In the genomic region with DNA sequence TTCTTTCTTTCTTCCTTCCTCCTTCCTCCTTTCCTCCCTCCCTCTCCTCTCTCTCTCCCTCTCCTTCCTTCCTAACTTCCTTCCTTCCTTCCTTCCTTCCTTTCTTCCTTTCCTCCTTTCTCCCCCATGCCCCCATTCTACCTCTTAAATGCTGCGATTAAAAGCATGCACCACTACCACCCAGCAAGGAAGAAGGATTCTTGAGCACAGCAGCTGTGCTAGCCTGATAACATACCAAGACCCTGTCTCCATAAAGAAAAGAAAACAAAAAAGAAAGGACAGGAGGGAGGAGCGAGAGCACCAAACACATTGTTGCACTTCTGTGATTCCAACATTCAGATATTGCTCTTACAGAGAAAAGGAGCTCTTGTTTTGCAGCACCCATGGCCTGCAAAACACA, we compare ENCODE assay signal across 8 mouse cellular contexts. TPM values are rescaled to one million over a fixed set of nuclear protein-coding genes. Genes with fewer than 3 reads are reported as not detected.
DNase-seq lines count a peak whose midpoint lies in the region; ATAC-seq and TF ChIP-seq lines count a peak whose summit lies in the region.

No protein-coding gene starts in this region.

- peak overlapping the region; percentile 94; the same call in 1 of the 2 replicates for H3K9ac ChIP-seq in embryonic facial prominence, embryonic 12.5 days
- 0 out of 2 replicates have a peak overlapping the region, but pooled peaks have one; percentile 79 for H3K9ac ChIP-seq in neural tube, embryonic 12.5 days

- no peaks in the 10 kb centered on the region for H3K9me3 ChIP-seq in embryonic facial prominence, embryonic 12.5 days
- H3K9me3 ChIP-seq in limb, embryonic 10.5 days (replicated peaks) = no peaks in the 10 kb centered on the region
- H3K9me3 ChIP-seq in neural tube, embryonic 12.5 days = no peaks in the 10 kb centered on the region

- H3K27me3 ChIP-seq in embryonic facial prominence, embryonic 12.5 days = no peaks in the 10 kb centered on the region
- no peaks in the 10 kb centered on the region for H3K27me3 ChIP-seq in limb, embryonic 10.5 days (ENCODE audit: low read depth, poor library complexity, severe bottlenecking)
- no peaks in the 10 kb centered on the region for H3K27me3 ChIP-seq in neural tube, embryonic 12.5 days (replicated peaks)

- TF ChIP-seq CTCF in layer of hippocampus, adult 2 months (conservative IDR thresholded peaks at IDR 0.05) = no peak

- no peak for DNase-seq in layer of hippocampus, adult 2 months (ENCODE audit: low spot score in 2 of 2)
- no peak for DNase-seq in layer of hippocampus, adult 9-10 months (ENCODE audit: low spot score)
- DNase-seq in limb, embryonic 10.5 days (ENCODE audit: low spot score) = no peak
- no peak for DNase-seq in frontal cortex, postnatal 14 days (ENCODE audit: low spot score in 2 of 2)
- no peak for DNase-seq in adrenal gland, postnatal 10 days
- no peak for DNase-seq in ovary, postnatal 14 days (ENCODE audit: low spot score)

- peak overlapping the region; percentile 79 for H3K4me3 ChIP-seq in layer of hippocampus, adult 2 months
- H3K4me3 ChIP-seq in embryonic facial prominence, embryonic 12.5 days = peak overlapping the region; percentile 94
- peak overlapping the region; percentile 95 for H3K4me3 ChIP-seq in limb, embryonic 10.5 days
- peak overlapping the region; percentile 70; the same call in 1 of the 2 replicates for H3K4me3 ChIP-seq in neural tube, embryonic 12.5 days

- H3K4me2 ChIP-seq in embryonic facial prominence, embryonic 12.5 days (replicated peaks) = peak overlapping the region; percentile 97
- H3K4me2 ChIP-seq in neural tube, embryonic 12.5 days (replicated peaks) = peak overlapping the region; percentile 94

- WGBS in embryonic facial prominence, embryonic 12.5 days = 72% methylated on average over 2 of the region's 2 CpGs
- WGBS in limb, embryonic 10.5 days = 68% methylated on average over 2 of the region's 2 CpGs
- WGBS in neural tube, embryonic 12.5 days = 77% methylated on average over 2 of the region's 2 CpGs

- H3K36me3 ChIP-seq in embryonic facial prominence, embryonic 12.5 days = peaks cover 38% of the 10 kb centered on the region
- H3K36me3 ChIP-seq in limb, embryonic 10.5 days = peaks cover 70% of the 10 kb centered on the region
- H3K36me3 ChIP-seq in neural tube, embryonic 12.5 days = peaks cover 34% of the 10 kb centered on the region

- ATAC-seq in embryonic facial prominence, embryonic 12.5 days (ENCODE audit: insufficient number of reproducible peaks, insufficient read depth, low FRiP score, low TSS enrichment) = no peak
- ATAC-seq in neural tube, embryonic 12.5 days (ENCODE audit: low FRiP score, low read depth) = no peak

- H3K4me1 ChIP-seq in embryonic facial prominence, embryonic 12.5 days = peaks cover 24% of the 10 kb centered on the region
- peaks cover 28% of the 10 kb centered on the region for H3K4me1 ChIP-seq in limb, embryonic 10.5 days
- H3K4me1 ChIP-seq in neural tube, embryonic 12.5 days = peaks cover 26% of the 10 kb centered on the region

- H3K27ac ChIP-seq in layer of hippocampus, adult 2 months = peak overlapping the region; percentile 85; the same call in 1 of the 2 replicates
- peak overlapping the region; percentile 74; the same call in 1 of the 2 replicates for H3K27ac ChIP-seq in embryonic facial prominence, embryonic 12.5 days
- peak overlapping the region; percentile 89 for H3K27ac ChIP-seq in limb, embryonic 10.5 days
- no peak overlapping the region for H3K27ac ChIP-seq in neural tube, embryonic 12.5 days

RNA-seq across cellular contexts. Expression of gene Smg8, which starts 0.6 kb away (rescaled TPM):
- 10 to 100 TPM; 16.6 to 18.2 TPM for total RNA-seq in layer of hippocampus, adult 2 months (2021)
- 25.7 and 26.1 TPM in 2 replicates for polyA plus RNA-seq in embryonic facial prominence, embryonic 12.5 days (2016; fragmentation: Nextera tagmentation; extraction: Ambion mirVana)
- 28.0 and 31.8 TPM in 2 replicates for polyA plus RNA-seq in limb, embryonic 10.5 days (2016; fragmentation: Nextera tagmentation; extraction: Ambion mirVana)
- 23.9 and 27.0 TPM in 2 replicates for polyA plus RNA-seq in neural tube, embryonic 12.5 days (2016; fragmentation: Nextera tagmentation; extraction: Ambion mirVana)
- 10 to 100 TPM; 14.8 to 16.9 TPM for total RNA-seq in adrenal gland, postnatal 10 days (2021)

RNA-seq across cellular contexts. Expression of gene Gdpd1, which starts 13.3 kb away (rescaled TPM):
- 10 to 100 TPM; 42.0 to 46.7 TPM for total RNA-seq in layer of hippocampus, adult 2 months (2021)
- polyA plus RNA-seq in embryonic facial prominence, embryonic 12.5 days (2016; fragmentation: Nextera tagmentation; extraction: Ambion mirVana) = 34.8 and 37.6 TPM in 2 replicates
- 16.6 and 25.9 TPM in 2 replicates for polyA plus RNA-seq in limb, embryonic 10.5 days (2016; fragmentation: Nextera tagmentation; extraction: Ambion mirVana)
- 148 and 158 TPM in 2 replicates for polyA plus RNA-seq in neural tube, embryonic 12.5 days (2016; fragmentation: Nextera tagmentation; extraction: Ambion mirVana)
- 1 to 10 TPM; 4.5 to 5.2 TPM for total RNA-seq in adrenal gland, postnatal 10 days (2021)

RNA-seq across cellular contexts. Expression of gene Prr11, which starts 21.4 kb away (rescaled TPM):
- under 1 TPM; 0.38 to 0.56 TPM for total RNA-seq in layer of hippocampus, adult 2 months (2021)
- 7.8 and 8.9 TPM in 2 replicates for polyA plus RNA-seq in embryonic facial prominence, embryonic 12.5 days (2016; fragmentation: Nextera tagmentation; extraction: Ambion mirVana)
- polyA plus RNA-seq in limb, embryonic 10.5 days (2016; fragmentation: Nextera tagmentation; extraction: Ambion mirVana) = 14.7 and 15.7 TPM in 2 replicates
- polyA plus RNA-seq in neural tube, embryonic 12.5 days (2016; fragmentation: Nextera tagmentation; extraction: Ambion mirVana) = 6.8 and 8.5 TPM in 2 replicates
- 1 to 10 TPM; 5.2 to 5.9 TPM for total RNA-seq in adrenal gland, postnatal 10 days (2021)

RNA-seq across cellular contexts. Expression of gene Ska2, which starts 21.9 kb away (rescaled TPM):
- total RNA-seq in layer of hippocampus, adult 2 months (2021) = 10 to 100 TPM; 14.7 to 15.7 TPM
- polyA plus RNA-seq in embryonic facial prominence, embryonic 12.5 days (2016; fragmentation: Nextera tagmentation; extraction: Ambion mirVana) = 97.0 and 105 TPM in 2 replicates
- polyA plus RNA-seq in limb, embryonic 10.5 days (2016; fragmentation: Nextera tagmentation; extraction: Ambion mirVana) = 90.1 and 113 TPM in 2 replicates
- polyA plus RNA-seq in neural tube, embryonic 12.5 days (2016; fragmentation: Nextera tagmentation; extraction: Ambion mirVana) = 74.1 and 75.9 TPM in 2 replicates
- total RNA-seq in adrenal gland, postnatal 10 days (2021) = 10 to 100 TPM; 10.3 to 11.0 TPM

RNA-seq across cellular contexts. Expression of gene Trim37, which starts 39.7 kb away (rescaled TPM):
- 100 to 1,000 TPM; 176 to 183 TPM for total RNA-seq in layer of hippocampus, adult 2 months (2021)
- 37.0 and 41.2 TPM in 2 replicates for polyA plus RNA-seq in embryonic facial prominence, embryonic 12.5 days (2016; fragmentation: Nextera tagmentation; extraction: Ambion mirVana)
- 42.7 and 46.5 TPM in 2 replicates for polyA plus RNA-seq in limb, embryonic 10.5 days (2016; fragmentation: Nextera tagmentation; extraction: Ambion mirVana)
- polyA plus RNA-seq in neural tube, embryonic 12.5 days (2016; fragmentation: Nextera tagmentation; extraction: Ambion mirVana) = 79.1 and 82.8 TPM in 2 replicates
- 10 to 100 TPM; 20.1 to 21.9 TPM for total RNA-seq in adrenal gland, postnatal 10 days (2021)
